Comparison of ENCODE assay signal across 8 mouse cellular contexts in genomic region chr11:120580871-120581331, GRCm38 (mm10). TPM values are rescaled to one million over a fixed set of nuclear protein-coding genes. Genes with fewer than 3 reads are reported as not detected.
DNase-seq lines count a peak whose midpoint lies in the region; ATAC-seq and TF ChIP-seq lines count a peak whose summit lies in the region.

No protein-coding gene starts in this region.

- under 1% methylated on average over 35 of the region's 44 CpGs for WGBS in forebrain, embryonic 15.5 days
- WGBS in intestine, embryonic 16.5 days = under 1% methylated on average over 37 of the region's 44 CpGs
- under 1% methylated on average over 44 of the region's 44 CpGs for WGBS in liver, embryonic 15.5 days (ENCODE audit: insufficient replicate concordance)
- 1% methylated on average over 32 of the region's 44 CpGs for WGBS in neural tube, embryonic 11.5 days

- H3K4me2 ChIP-seq in forebrain, embryonic 15.5 days (replicated peaks) = peak overlapping the region; percentile 88
- peak overlapping the region; percentile 63 for H3K4me2 ChIP-seq in intestine, embryonic 16.5 days (ENCODE audit: low read depth, low read length)
- peak overlapping the region; percentile 99 for H3K4me2 ChIP-seq in liver, embryonic 15.5 days
- H3K4me2 ChIP-seq in neural tube, embryonic 11.5 days (ENCODE audit: low read depth) = peak overlapping the region; percentile 96

- H3K27ac ChIP-seq in forebrain, embryonic 15.5 days (replicated peaks) = peak overlapping the region; percentile 96
- H3K27ac ChIP-seq in intestine, embryonic 16.5 days (ENCODE audit: low read length) = peak overlapping the region; percentile 93
- peak overlapping the region; percentile 88 for H3K27ac ChIP-seq in liver, embryonic 15.5 days (replicated peaks)
- peak overlapping the region; percentile 76 for H3K27ac ChIP-seq in neural tube, embryonic 11.5 days (ENCODE audit: low read depth, low read length)

- peaks cover 43% of the 10 kb centered on the region for H3K36me3 ChIP-seq in forebrain, embryonic 15.5 days
- H3K36me3 ChIP-seq in intestine, embryonic 16.5 days (ENCODE audit: control insufficient read depth, insufficient read depth, low read length) = peaks cover 29% of the 10 kb centered on the region
- H3K36me3 ChIP-seq in liver, embryonic 15.5 days (replicated peaks) = peaks cover 54% of the 10 kb centered on the region
- H3K36me3 ChIP-seq in neural tube, embryonic 11.5 days (ENCODE audit: control insufficient read depth, insufficient read depth, low read length) = peaks cover 28% of the 10 kb centered on the region

- DNase-seq in frontal cortex, postnatal 36 days (ENCODE audit: low spot score in 2 of 2) = no peak
- DNase-seq in brain, embryonic 14.5 days (ENCODE audit: low read depth) = peak; percentile 37
- peak; percentile 49 for DNase-seq in neural tube, embryonic 11.5 days (ENCODE audit: low spot score)
- DNase-seq in thymus, postnatal 14 days = peak; percentile 58

- H3K27me3 ChIP-seq in forebrain, embryonic 15.5 days = no peaks in the 10 kb centered on the region
- H3K27me3 ChIP-seq in intestine, embryonic 16.5 days (replicated peaks; ENCODE audit: control insufficient read depth, insufficient read depth, low read length) = no peaks in the 10 kb centered on the region
- no peaks in the 10 kb centered on the region for H3K27me3 ChIP-seq in liver, embryonic 15.5 days
- H3K27me3 ChIP-seq in neural tube, embryonic 11.5 days (ENCODE audit: control insufficient read depth, insufficient read depth, low read length) = no peaks in the 10 kb centered on the region

- peak overlapping the region; percentile 86 for H3K4me3 ChIP-seq in forebrain, embryonic 15.5 days
- peak overlapping the region; percentile 75 for H3K4me3 ChIP-seq in intestine, embryonic 16.5 days (ENCODE audit: low read length)
- peak overlapping the region; percentile 83 for H3K4me3 ChIP-seq in liver, embryonic 15.5 days (replicated peaks)
- peak overlapping the region; percentile 98 for H3K4me3 ChIP-seq in neural tube, embryonic 11.5 days (ENCODE audit: low read depth, low read length)

- ATAC-seq in frontal cortex, adult (ENCODE audit: low TSS enrichment) = 0 out of 2 replicates have a peak, but pooled peaks have one; percentile 12
- peak; percentile 41; the same call in 1 of the 2 replicates for ATAC-seq in forebrain, embryonic 15.5 days (replicated peaks)
- peak; percentile 38 for ATAC-seq in intestine, embryonic 16.5 days
- peak; percentile 64 for ATAC-seq in liver, embryonic 15.5 days (ENCODE audit: insufficient read depth)
- peak; percentile 35 for ATAC-seq in neural tube, embryonic 11.5 days (ENCODE audit: insufficient read depth, low FRiP score, low TSS enrichment)

- H3K4me1 ChIP-seq in forebrain, embryonic 15.5 days = peaks cover 30% of the 10 kb centered on the region
- peaks cover 42% of the 10 kb centered on the region for H3K4me1 ChIP-seq in intestine, embryonic 16.5 days (ENCODE audit: control insufficient read depth, insufficient read depth, low read length)
- peaks cover 58% of the 10 kb centered on the region for H3K4me1 ChIP-seq in liver, embryonic 15.5 days (replicated peaks)
- H3K4me1 ChIP-seq in neural tube, embryonic 11.5 days (ENCODE audit: control insufficient read depth, insufficient read depth, low read length) = peaks cover 7% of the 10 kb centered on the region

- no peak for TF ChIP-seq CTCF in brain, embryonic 14.5 days (IDR thresholded peaks at IDR 0.05; ENCODE audit: borderline replicate concordance, extremely low read depth, insufficient read depth, insufficient read length)

- H3K9me3 ChIP-seq in forebrain, embryonic 15.5 days = no peaks in the 10 kb centered on the region
- H3K9me3 ChIP-seq in intestine, embryonic 16.5 days (ENCODE audit: control insufficient read depth, low read length) = no peaks in the 10 kb centered on the region
- H3K9me3 ChIP-seq in liver, embryonic 15.5 days (replicated peaks) = no peaks in the 10 kb centered on the region; the same call in 1 of the 2 replicates
- peaks cover 3% of the 10 kb centered on the region; the same call in 1 of the 2 replicates for H3K9me3 ChIP-seq in neural tube, embryonic 11.5 days (ENCODE audit: control insufficient read depth, low read length)

- peak overlapping the region; percentile 84 for H3K9ac ChIP-seq in forebrain, embryonic 15.5 days (replicated peaks)
- peak overlapping the region; percentile 94 for H3K9ac ChIP-seq in intestine, embryonic 16.5 days (ENCODE audit: low read depth, low read length)
- H3K9ac ChIP-seq in liver, embryonic 15.5 days = peak overlapping the region; percentile 87
- peak overlapping the region; percentile 71 for H3K9ac ChIP-seq in neural tube, embryonic 11.5 days (ENCODE audit: low read length)

- no peak for TF ChIP-seq POLR2A in brain, embryonic 14.5 days (IDR thresholded peaks at IDR 0.05; ENCODE audit: borderline replicate concordance, extremely low read depth, insufficient read depth, insufficient read length, poor library complexity, severe bottlenecking)

RNA-seq across cellular contexts. Expression of gene Arhgdia, which starts 0.5 kb away (rescaled TPM):
- 540 and 581 TPM in 2 replicates for polyA plus RNA-seq in brain, embryonic 14.5 days (2012; rRNA removed)
- polyA plus RNA-seq in forebrain, embryonic 15.5 days (2015; fragmentation: Nextera tagmentation; extraction: Ambion mirVana) = 464 TPM in 2 replicates
- 626 and 641 TPM in 2 replicates for polyA plus RNA-seq in intestine, embryonic 16.5 days (2015; fragmentation: Nextera tagmentation; extraction: Ambion mirVana)
- polyA plus RNA-seq in liver, embryonic 15.5 days (2015; fragmentation: Nextera tagmentation; extraction: Ambion mirVana) = 222 and 238 TPM in 2 replicates
- 686 and 719 TPM in 2 replicates for polyA plus RNA-seq in neural tube, embryonic 11.5 days (2014; fragmentation: Nextera tagmentation; extraction: Ambion mirVana)

RNA-seq across cellular contexts. Expression of gene P4hb, which starts 7.8 kb away (rescaled TPM):
- polyA plus RNA-seq in brain, embryonic 14.5 days (2012; rRNA removed) = 162 and 206 TPM in 2 replicates
- 234 and 239 TPM in 2 replicates for polyA plus RNA-seq in forebrain, embryonic 15.5 days (2015; fragmentation: Nextera tagmentation; extraction: Ambion mirVana)
- polyA plus RNA-seq in intestine, embryonic 16.5 days (2015; fragmentation: Nextera tagmentation; extraction: Ambion mirVana) = 1,365 and 1,538 TPM in 2 replicates
- 635 and 803 TPM in 2 replicates for polyA plus RNA-seq in liver, embryonic 15.5 days (2015; fragmentation: Nextera tagmentation; extraction: Ambion mirVana)
- 562 and 566 TPM in 2 replicates for polyA plus RNA-seq in neural tube, embryonic 11.5 days (2014; fragmentation: Nextera tagmentation; extraction: Ambion mirVana)

RNA-seq across cellular contexts. Expression of gene Alyref, which starts 17.3 kb away (rescaled TPM):
- polyA plus RNA-seq in brain, embryonic 14.5 days (2012; rRNA removed) = 86.8 and 89.7 TPM in 2 replicates
- 372 and 388 TPM in 2 replicates for polyA plus RNA-seq in forebrain, embryonic 15.5 days (2015; fragmentation: Nextera tagmentation; extraction: Ambion mirVana)
- polyA plus RNA-seq in intestine, embryonic 16.5 days (2015; fragmentation: Nextera tagmentation; extraction: Ambion mirVana) = 19.6 and 86.6 TPM in 2 replicates
- 253 and 277 TPM in 2 replicates for polyA plus RNA-seq in liver, embryonic 15.5 days (2015; fragmentation: Nextera tagmentation; extraction: Ambion mirVana)
- 669 and 698 TPM in 2 replicates for polyA plus RNA-seq in neural tube, embryonic 11.5 days (2014; fragmentation: Nextera tagmentation; extraction: Ambion mirVana)

RNA-seq across cellular contexts. Expression of gene Anapc11, which starts 17.3 kb away (rescaled TPM):
- 175 and 222 TPM in 2 replicates for polyA plus RNA-seq in brain, embryonic 14.5 days (2012; rRNA removed)
- 199 and 205 TPM in 2 replicates for polyA plus RNA-seq in forebrain, embryonic 15.5 days (2015; fragmentation: Nextera tagmentation; extraction: Ambion mirVana)
- 164 and 171 TPM in 2 replicates for polyA plus RNA-seq in intestine, embryonic 16.5 days (2015; fragmentation: Nextera tagmentation; extraction: Ambion mirVana)
- 76.2 and 79.0 TPM in 2 replicates for polyA plus RNA-seq in liver, embryonic 15.5 days (2015; fragmentation: Nextera tagmentation; extraction: Ambion mirVana)
- polyA plus RNA-seq in neural tube, embryonic 11.5 days (2014; fragmentation: Nextera tagmentation; extraction: Ambion mirVana) = 198 and 199 TPM in 2 replicates

RNA-seq across cellular contexts. Expression of gene Npb, which starts 27.4 kb away (rescaled TPM):
- 0.29 and 0.45 TPM in 2 replicates for polyA plus RNA-seq in brain, embryonic 14.5 days (2012; rRNA removed)
- polyA plus RNA-seq in forebrain, embryonic 15.5 days (2015; fragmentation: Nextera tagmentation; extraction: Ambion mirVana) = 0.51 and 0.65 TPM in 2 replicates
- 2.7 and 3.8 TPM in 2 replicates for polyA plus RNA-seq in intestine, embryonic 16.5 days (2015; fragmentation: Nextera tagmentation; extraction: Ambion mirVana)
- 14.7 and 15.8 TPM in 2 replicates for polyA plus RNA-seq in liver, embryonic 15.5 days (2015; fragmentation: Nextera tagmentation; extraction: Ambion mirVana)
- 0.78 TPM in 1 of 2 replicates, not detected in the other for polyA plus RNA-seq in neural tube, embryonic 11.5 days (2014; fragmentation: Nextera tagmentation; extraction: Ambion mirVana)

Comparison
In these comparisons a context has a peak if more than half of its experiments do, and no peak if none do; other contexts are left out.
1. ATAC-seq: peak in every context shown above with its lines; median percentile 64 in liver, embryonic 15.5 days; 41 in forebrain, embryonic 15.5 days; 38 in intestine, embryonic 16.5 days; 35 in neural tube, embryonic 11.5 days; 12 in frontal cortex, adult.
2. DNase-seq: peak in brain, embryonic 14.5 days (single experiment), neural tube, embryonic 11.5 days (single experiment) and thymus, postnatal 14 days (single experiment); none in frontal cortex, postnatal 36 days (0 of 2).
3. Peak in every context shown above with its lines, with median percentiles within 50 percentile points of each other: H3K27ac ChIP-seq, H3K4me2 ChIP-seq, H3K4me3 ChIP-seq and H3K9ac ChIP-seq.